Mouse (Mus musculus) right cerebral cortex, postnatal 36 days (tissue): ENCODE data around the gene Anxa7.

Experiments used
- DNase-seq, 2 experiments: peaks; one replicate each; pipeline ENCODE4 v3.0.0; 2022; ENCODE audit warnings: low spot score in 2 of 2, mixed read lengths in 1 of 2

Anxa7 gene

GRCm38 (mm10) chr14:20479291-20480194, at the start of gene Anxa7:
TSS of gene Anxa7 (minus strand) at chr14:20480133.
- peak; percentile 70 to 72 for DNase-seq

- no peak for DNase-seq
Measured at GRCm38 (mm10) chr14:20529643-20530042, 49.7 kb upstream of the Anxa7 start.

- no peak for DNase-seq
Measured at GRCm38 (mm10) chr14:20520179-20520578, 40.2 kb upstream of the Anxa7 start.

- no peak for DNase-seq
Measured at GRCm38 (mm10) chr14:20508424-20508823, 28.5 kb upstream of the Anxa7 start.

GRCm38 (mm10) chr14:20502966-20503365, 23.0 kb upstream of the Anxa7 start:
- no peak for DNase-seq

- DNase-seq = no peak
Measured at GRCm38 (mm10) chr14:20499982-20500381, 20.0 kb upstream of the Anxa7 start.

- DNase-seq = no peak
Measured at GRCm38 (mm10) chr14:20496603-20497002, 16.7 kb upstream of the Anxa7 start, which contains the start of gene Mss51. TSS of gene Mss51 (minus strand) at chr14:20496901.

GRCm38 (mm10) chr14:20486031-20486430, 6.1 kb upstream of the Anxa7 start:
- DNase-seq = no peak

GRCm38 (mm10) chr14:20482051-20482751, 2.3 kb upstream of the Anxa7 start:
- DNase-seq = no peak

- no peak for DNase-seq
Measured at GRCm38 (mm10) chr14:20481211-20481610, 1.3 kb upstream of the Anxa7 start.

- DNase-seq = no peak
Measured at GRCm38 (mm10) chr14:20480195-20480579, 254 bp upstream of the Anxa7 start.

GRCm38 (mm10) chr14:20478801-20479200, 1.1 kb downstream of the Anxa7 start:
- DNase-seq = no peak

- DNase-seq = no peak
Measured at GRCm38 (mm10) chr14:20478385-20478784, 1.5 kb downstream of the Anxa7 start.

- no peak for DNase-seq
Measured at GRCm38 (mm10) chr14:20477261-20478025, 2.5 kb downstream of the Anxa7 start.

- DNase-seq = no peak
Measured at GRCm38 (mm10) chr14:20460216-20460615, 19.7 kb downstream of the Anxa7 start.

GRCm38 (mm10) chr14:20458378-20458777, 21.6 kb downstream of the Anxa7 start:
- no peak for DNase-seq

- no peak for DNase-seq
Measured at GRCm38 (mm10) chr14:20452929-20453328, 27.0 kb downstream of the Anxa7 start.

GRCm38 (mm10) chr14:20451765-20452331, 28.1 kb downstream of the Anxa7 start, which contains the start of gene Cfap70:
TSS of gene Cfap70 (minus strand) at chr14:20452226.
- peak; percentile 32 to 44 for DNase-seq

- no peak for DNase-seq
Measured at GRCm38 (mm10) chr14:20451302-20451701, 28.6 kb downstream of the Anxa7 start.

- DNase-seq = peak in 1 of 2 experiments; percentile 25
Measured at GRCm38 (mm10) chr14:20447209-20447608, 32.7 kb downstream of the Anxa7 start.

GRCm38 (mm10) chr14:20442252-20442651, 37.7 kb downstream of the Anxa7 start:
- no peak for DNase-seq

- DNase-seq = no peak
Measured at GRCm38 (mm10) chr14:20436976-20437375, 43.0 kb downstream of the Anxa7 start.
